Mouse (Mus musculus): ENCODE results near the gene Gjb2. TPM values are rescaled to one million over a fixed set of nuclear protein-coding genes. Genes with fewer than 3 reads are reported as not detected.

Gjb2 gene
- total and polyA plus RNA-seq, 2 experiments = 90.0 to 177 TPM

- Histone ChIP-seq H3K4me1 (ENCODE audit: control insufficient read depth, insufficient read depth, low read length) (no peaks in the 10 kb centered on the region), H3K36me3 (ENCODE audit: control insufficient read depth, insufficient read depth, low read length) (no peaks in the 10 kb centered on the region), H3K4me3 (ENCODE audit: insufficient read depth, low read depth, low read length) (no peak overlapping the region), H3K27me3 (ENCODE audit: control insufficient read depth, insufficient read depth, low read length) (no peaks in the 10 kb centered on the region), H3K27ac (replicated peaks; ENCODE audit: insufficient read depth, low read depth, low read length) (no peak overlapping the region), H3K79me2 (ENCODE audit: control insufficient read depth, insufficient read depth, low read length) (no peaks in the 10 kb centered on the region), H3K9ac (ENCODE audit: low read depth, low read length) (no peak overlapping the region)
- no peak for DNase-seq (ENCODE audit: extremely low read depth, low read depth, low spot score)
- TF ChIP-seq CTCF (IDR thresholded peaks at IDR 0.05; ENCODE audit: low read depth, low read length) (no peak), POLR2A (IDR thresholded peaks at IDR 0.05; ENCODE audit: extremely low read depth, insufficient read depth, low read length) (no peak)
- 80% methylated on average over 7 of the region's 7 CpGs for WGBS
Measured at GRCm38 (mm10) chr14:57122295-57122694, 17.8 kb upstream of the Gjb2 start.

GRCm38 (mm10) chr14:57115823-57116544 is 11.5 kb upstream of the Gjb2 start, which contains the start of gene Gm4491:
Gene Gm4491 (minus strand): TSS chr14:57115883.
- no peak for DNase-seq (ENCODE audit: extremely low read depth, low read depth, low spot score)
- no peak for TF ChIP-seq CTCF (IDR thresholded peaks at IDR 0.05; ENCODE audit: low read depth, low read length)
- TF ChIP-seq POLR2A (IDR thresholded peaks at IDR 0.05; ENCODE audit: extremely low read depth, insufficient read depth, low read length) = no peak
- no peaks in the 10 kb centered on the region for H3K4me1 ChIP-seq (ENCODE audit: control insufficient read depth, insufficient read depth, low read length)
- no peaks in the 10 kb centered on the region for H3K36me3 ChIP-seq (ENCODE audit: control insufficient read depth, insufficient read depth, low read length)
- no peak within 1 kb of the TSS for H3K4me3 ChIP-seq (ENCODE audit: insufficient read depth, low read depth, low read length)
- no peak within 1 kb of the TSS for H3K27ac ChIP-seq (replicated peaks; ENCODE audit: insufficient read depth, low read depth, low read length)
- 36% methylated on average over 13 of the region's 13 CpGs for WGBS
- no peaks in the 10 kb centered on the region for H3K27me3 ChIP-seq (ENCODE audit: control insufficient read depth, insufficient read depth, low read length)
- no peak within 1 kb of the TSS for H3K9ac ChIP-seq (ENCODE audit: low read depth, low read length)
- H3K79me2 ChIP-seq (ENCODE audit: control insufficient read depth, insufficient read depth, low read length) = no peaks in the 10 kb centered on the region

- no peak overlapping the region for H3K27ac ChIP-seq (replicated peaks; ENCODE audit: insufficient read depth, low read depth, low read length)
- no peaks in the 10 kb centered on the region for H3K36me3 ChIP-seq (ENCODE audit: control insufficient read depth, insufficient read depth, low read length)
- WGBS = 22% methylated on average over 4 of the region's 4 CpGs
- DNase-seq (ENCODE audit: extremely low read depth, low read depth, low spot score) = peak; percentile 46
- TF ChIP-seq POLR2A (IDR thresholded peaks at IDR 0.05; ENCODE audit: extremely low read depth, insufficient read depth, low read length) (no peak), CTCF (IDR thresholded peaks at IDR 0.05; ENCODE audit: low read depth, low read length) (peak; percentile 51)
- H3K27me3 ChIP-seq (ENCODE audit: control insufficient read depth, insufficient read depth, low read length) = no peaks in the 10 kb centered on the region
- H3K9ac ChIP-seq (ENCODE audit: low read depth, low read length) = no peak overlapping the region
- peaks cover 13% of the 10 kb centered on the region for H3K4me1 ChIP-seq (ENCODE audit: control insufficient read depth, insufficient read depth, low read length)
- peaks cover 2% of the 10 kb centered on the region for H3K79me2 ChIP-seq (ENCODE audit: control insufficient read depth, insufficient read depth, low read length)
- no peak overlapping the region for H3K4me3 ChIP-seq (ENCODE audit: insufficient read depth, low read depth, low read length)
Measured at GRCm38 (mm10) chr14:57109194-57109593, 4.7 kb upstream of the Gjb2 start.

- peak; percentile 69 for DNase-seq (ENCODE audit: extremely low read depth, low read depth, low spot score)
- 43% methylated on average over 5 of the region's 5 CpGs for WGBS
Measured at GRCm38 (mm10) chr14:57107916-57108315, 3.4 kb upstream of the Gjb2 start.

GRCm38 (mm10) chr14:57107091-57107490 is 2.6 kb upstream of the Gjb2 start:
- peaks cover 8% of the 10 kb centered on the region for H3K79me2 ChIP-seq (ENCODE audit: control insufficient read depth, insufficient read depth, low read length)
- H3K4me1 ChIP-seq (ENCODE audit: control insufficient read depth, insufficient read depth, low read length) = peaks cover 13% of the 10 kb centered on the region
- no peak overlapping the region for H3K9ac ChIP-seq (ENCODE audit: low read depth, low read length)
- TF ChIP-seq POLR2A (IDR thresholded peaks at IDR 0.05; ENCODE audit: extremely low read depth, insufficient read depth, low read length) (no peak), CTCF (IDR thresholded peaks at IDR 0.05; ENCODE audit: low read depth, low read length) (no peak)
- H3K27me3 ChIP-seq (ENCODE audit: control insufficient read depth, insufficient read depth, low read length) = no peaks in the 10 kb centered on the region
- WGBS = 29% methylated on average over 8 of the region's 8 CpGs
- peak; percentile 85 for DNase-seq (ENCODE audit: extremely low read depth, low read depth, low spot score)
- no peak overlapping the region for H3K27ac ChIP-seq (replicated peaks; ENCODE audit: insufficient read depth, low read depth, low read length)
- no peaks in the 10 kb centered on the region for H3K36me3 ChIP-seq (ENCODE audit: control insufficient read depth, insufficient read depth, low read length)
- no peak overlapping the region for H3K4me3 ChIP-seq (ENCODE audit: insufficient read depth, low read depth, low read length)

More at GRCm38 (mm10) chr14:57107916-57108315, 3.4 kb upstream of the Gjb2 start:
- H3K4me1 ChIP-seq (ENCODE audit: control insufficient read depth, insufficient read depth, low read length) = peaks cover 13% of the 10 kb centered on the region
- no peaks in the 10 kb centered on the region for H3K36me3 ChIP-seq (ENCODE audit: control insufficient read depth, insufficient read depth, low read length)
- H3K9ac ChIP-seq (ENCODE audit: low read depth, low read length) = no peak overlapping the region
- peaks cover 8% of the 10 kb centered on the region for H3K79me2 ChIP-seq (ENCODE audit: control insufficient read depth, insufficient read depth, low read length)
- no peak overlapping the region for H3K27ac ChIP-seq (replicated peaks; ENCODE audit: insufficient read depth, low read depth, low read length)
- no peak overlapping the region for H3K4me3 ChIP-seq (ENCODE audit: insufficient read depth, low read depth, low read length)
- TF ChIP-seq CTCF (IDR thresholded peaks at IDR 0.05; ENCODE audit: low read depth, low read length) (no peak), POLR2A (IDR thresholded peaks at IDR 0.05; ENCODE audit: extremely low read depth, insufficient read depth, low read length) (no peak)
- H3K27me3 ChIP-seq (ENCODE audit: control insufficient read depth, insufficient read depth, low read length) = no peaks in the 10 kb centered on the region

GRCm38 (mm10) chr14:57105721-57106120 is 1.2 kb upstream of the Gjb2 start:
- Histone ChIP-seq H3K27me3 (ENCODE audit: control insufficient read depth, insufficient read depth, low read length) (no peaks in the 10 kb centered on the region), H3K4me1 (ENCODE audit: control insufficient read depth, insufficient read depth, low read length) (peaks cover 15% of the 10 kb centered on the region), H3K27ac (replicated peaks; ENCODE audit: insufficient read depth, low read depth, low read length) (peak overlapping the region; percentile 88; the same call in 1 of the 2 replicates), H3K79me2 (ENCODE audit: control insufficient read depth, insufficient read depth, low read length) (peaks cover 8% of the 10 kb centered on the region), H3K36me3 (ENCODE audit: control insufficient read depth, insufficient read depth, low read length) (peaks cover 3% of the 10 kb centered on the region; the same call in 1 of the 2 replicates), H3K9ac (ENCODE audit: low read depth, low read length) (no peak overlapping the region), H3K4me3 (ENCODE audit: insufficient read depth, low read depth, low read length) (no peak overlapping the region)
- 77% methylated on average over 11 of the region's 11 CpGs for WGBS
- no peak for DNase-seq (ENCODE audit: extremely low read depth, low read depth, low spot score)
- no peak for TF ChIP-seq POLR2A (IDR thresholded peaks at IDR 0.05; ENCODE audit: extremely low read depth, insufficient read depth, low read length)
- TF ChIP-seq CTCF (IDR thresholded peaks at IDR 0.05; ENCODE audit: low read depth, low read length) = no peak
